Mouse (Mus musculus): Measurements from ENCODE around the gene Sdhc. TPM values are rescaled to one million over a fixed set of nuclear protein-coding genes. Genes with fewer than 3 reads are reported as not detected.

Gene Sdhc
- 733 and 773 TPM in 2 replicates for total RNA-seq (2021)
- long read RNA-seq, experiment 1, transcript Sdhc-202 (6 exons, 3,171 nt): major isoform, 86 of 118 reads
- long read RNA-seq, experiment 1, partial matches to known transcripts: 27 of 118 reads
- long read RNA-seq, experiment 1, other reads (novel, unspliced or antisense): 5 of 118 reads
- long read RNA-seq, experiment 2, transcript Sdhc-202 (6 exons, 3,171 nt): major isoform, 70 of 112 reads
- long read RNA-seq, experiment 2, partial matches to known transcripts: 28 of 112 reads
- long read RNA-seq, experiment 2, other reads (novel, unspliced or antisense): 14 of 112 reads

DNA sequence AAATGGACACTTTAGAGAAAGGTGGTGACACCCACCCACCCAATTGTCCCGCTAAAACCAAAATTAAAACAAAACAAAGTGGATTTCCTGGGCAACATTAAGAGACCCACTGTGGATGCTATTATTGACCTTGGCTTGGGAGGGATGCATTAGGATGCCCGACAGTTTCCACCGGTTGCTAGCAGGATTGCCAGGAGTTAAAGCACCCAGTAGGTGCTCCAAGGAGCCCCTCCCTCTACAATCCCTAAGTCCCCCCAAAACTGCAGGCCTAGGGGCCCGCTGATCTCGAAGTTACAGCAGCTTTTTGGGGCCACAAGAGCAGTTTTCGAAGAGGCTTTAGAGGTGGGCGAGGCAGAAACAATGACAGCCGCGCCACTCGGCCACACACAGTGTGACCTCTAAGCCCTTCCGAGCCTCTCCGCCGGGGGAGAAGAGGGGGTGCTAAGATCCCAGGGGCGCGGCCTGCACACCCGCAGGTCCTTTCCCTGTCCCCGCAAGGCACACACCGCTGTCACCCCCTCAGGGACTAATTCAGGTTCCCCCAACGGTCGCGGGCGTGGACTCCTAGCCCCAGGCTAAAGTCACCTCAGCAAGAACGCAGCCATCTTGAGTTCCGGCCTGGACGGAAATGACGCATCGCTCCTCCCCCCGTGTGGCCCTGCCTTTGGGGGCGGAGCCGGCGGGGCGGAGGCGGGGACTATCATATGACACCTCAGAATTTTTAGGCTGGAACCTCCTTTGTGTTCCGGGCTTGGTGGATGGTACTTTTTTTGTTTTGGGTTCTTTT is at the start of gene Sdhc, which contains the start of gene Mpz:
Gene Sdhc (minus strand): TSS at position 630 of the 787 bp plus-strand sequence.
Gene Mpz (plus strand): TSS at position 738 of the 787 bp plus-strand sequence.
- DNase-seq: peak; percentile 98

GRCm38 (mm10) chr1:171199532-171199931 is 49.1 kb upstream of the Sdhc start:
- DNase-seq: no peak

GRCm38 (mm10) chr1:171195887-171196397 is 45.5 kb upstream of the Sdhc start, which contains the start of gene Pcp4l1:
Gene Pcp4l1, minus strand, starts transcription at chr1:171196268.
- peak; percentile 80 for DNase-seq

DNA sequence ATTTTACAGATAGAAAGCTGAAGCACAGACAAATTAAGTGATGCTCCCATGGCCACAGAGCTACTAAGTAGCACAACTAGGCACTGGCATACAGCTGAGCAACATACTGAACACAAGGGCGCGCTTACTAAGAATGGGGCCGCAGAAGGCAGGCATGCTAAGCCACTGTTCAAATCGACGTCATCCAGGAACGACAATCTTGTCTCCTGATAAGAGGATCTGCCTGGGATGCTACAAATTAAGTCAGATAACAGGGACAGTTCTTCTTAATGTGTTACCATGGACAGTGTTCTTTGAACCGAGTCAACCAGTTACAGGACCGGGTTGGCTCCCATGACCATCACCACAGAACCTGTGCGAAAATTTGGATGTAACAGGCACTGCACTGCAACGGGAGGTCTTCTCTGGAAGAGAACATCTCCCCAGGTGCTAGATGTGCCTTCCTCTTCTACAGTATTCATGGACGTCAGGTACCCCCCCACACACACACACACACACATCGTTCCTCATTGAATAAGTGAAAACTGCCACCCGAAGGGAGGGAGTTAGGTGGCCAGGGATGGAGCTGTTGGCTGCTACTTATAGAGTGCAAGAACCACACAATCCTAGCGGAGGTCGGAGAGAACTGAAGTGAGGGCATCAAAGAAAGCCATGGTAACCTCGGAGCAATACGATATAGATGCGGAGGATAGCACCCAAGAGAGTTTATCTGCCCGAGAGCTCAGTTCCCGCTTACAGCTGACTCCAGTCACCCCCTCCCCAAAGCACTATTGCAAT is 44.8 kb upstream of the Sdhc start:
- no peak for DNase-seq

DNA sequence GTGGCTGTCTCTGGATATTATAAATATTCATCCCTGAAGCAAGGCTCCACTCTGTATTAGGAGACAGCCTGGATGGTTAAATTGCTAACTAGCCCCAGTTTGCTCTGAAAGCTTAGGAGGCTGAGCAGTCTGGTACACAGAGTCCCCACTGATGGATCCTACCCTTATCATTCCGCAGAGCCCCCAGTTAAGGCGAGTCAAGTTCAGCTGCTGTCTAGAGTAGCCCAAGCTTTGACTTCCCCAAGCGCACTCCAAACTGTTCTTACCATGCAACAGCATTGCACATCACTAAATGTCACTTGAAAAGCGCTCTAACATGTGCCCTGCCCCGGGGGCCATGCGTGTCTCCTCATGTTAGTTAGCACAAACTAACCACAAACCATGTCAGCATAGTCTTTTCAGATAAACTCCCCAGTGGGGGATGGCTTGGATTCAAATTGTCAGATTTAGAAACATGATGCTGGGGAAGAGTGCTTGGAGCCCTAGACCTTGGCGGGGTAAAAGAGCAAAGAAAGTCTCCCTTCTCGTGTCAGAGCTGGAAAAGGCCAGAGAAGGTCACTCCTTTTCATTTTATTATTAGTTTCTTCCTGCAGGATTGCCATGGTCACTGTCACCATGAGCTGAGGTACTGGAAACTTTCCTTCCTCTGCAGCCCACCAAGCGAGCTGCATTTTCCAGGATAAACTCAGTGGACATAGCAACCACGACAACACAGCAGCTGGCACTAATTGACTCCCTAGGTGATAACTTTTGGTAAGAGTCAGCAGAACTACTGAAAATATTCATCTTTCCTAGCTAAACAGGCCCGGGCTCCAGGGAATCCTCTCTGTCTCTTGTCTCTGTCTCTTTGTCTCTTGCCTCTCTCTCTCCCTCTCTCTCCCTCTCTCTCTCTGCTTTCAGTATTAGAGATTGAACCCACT is 43.8 kb upstream of the Sdhc start:
- DNase-seq: no peak

DNA sequence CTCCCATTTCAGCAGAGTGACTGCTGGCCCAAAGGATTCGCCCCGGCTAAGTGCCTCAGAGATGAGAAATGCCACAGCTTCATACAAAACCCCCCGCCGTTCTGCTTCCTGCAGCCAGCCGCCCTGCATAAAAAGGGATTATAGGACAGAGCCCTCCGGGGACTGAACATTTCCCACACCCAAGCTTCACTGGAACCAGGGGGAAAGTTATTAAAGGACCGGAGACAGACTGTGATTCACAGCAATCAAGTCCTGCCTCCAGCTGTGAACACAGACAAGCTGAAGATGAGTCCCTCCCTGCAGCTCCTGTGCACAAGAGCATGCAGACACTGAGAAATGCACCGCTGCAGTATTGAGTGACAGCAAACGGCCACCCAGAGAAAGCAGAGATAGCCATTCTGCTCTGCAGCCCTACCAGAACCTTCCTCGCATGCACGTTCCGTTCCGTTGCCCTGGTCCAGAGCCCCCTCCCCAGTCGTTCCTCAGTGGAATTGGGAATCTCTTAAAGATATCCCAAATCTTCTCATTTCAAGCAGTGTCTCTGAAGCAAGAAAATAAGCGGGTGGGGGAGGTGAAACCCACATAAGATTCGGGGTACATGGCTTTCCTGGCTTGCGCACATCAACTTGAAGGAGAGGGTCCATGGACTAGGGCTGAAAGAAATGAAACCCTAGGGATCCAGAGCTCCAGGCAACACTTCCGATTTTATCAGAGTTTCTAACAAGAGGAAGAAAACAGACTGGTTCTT is 42.9 kb upstream of the Sdhc start:
- no peak for DNase-seq

GRCm38 (mm10) chr1:171192283-171192682 is 41.9 kb upstream of the Sdhc start:
- no peak for DNase-seq

DNA sequence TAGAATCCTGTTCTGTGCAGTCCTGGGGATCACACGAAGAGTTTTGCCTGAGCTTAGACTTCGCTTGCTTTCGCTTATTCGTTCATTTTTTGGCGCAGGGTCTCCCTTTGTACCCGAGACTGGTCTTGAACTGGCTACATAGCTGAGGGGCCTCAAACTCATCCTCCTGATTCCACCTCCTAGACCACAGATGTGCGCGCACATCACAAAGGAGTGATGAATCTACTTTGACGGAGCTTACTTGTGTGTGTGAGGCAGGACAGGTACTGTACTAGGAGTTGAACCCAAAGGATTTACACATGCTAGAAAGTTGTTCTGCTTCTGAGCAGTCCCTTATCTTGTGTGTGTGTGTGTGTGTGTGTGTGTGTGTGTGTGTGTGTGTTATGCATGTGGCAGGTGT is 40.4 kb upstream of the Sdhc start:
- DNase-seq: no peak

- no peak for DNase-seq
Observed at GRCm38 (mm10) chr1:171189476-171190114, 39.2 kb upstream of the Sdhc start.

DNA sequence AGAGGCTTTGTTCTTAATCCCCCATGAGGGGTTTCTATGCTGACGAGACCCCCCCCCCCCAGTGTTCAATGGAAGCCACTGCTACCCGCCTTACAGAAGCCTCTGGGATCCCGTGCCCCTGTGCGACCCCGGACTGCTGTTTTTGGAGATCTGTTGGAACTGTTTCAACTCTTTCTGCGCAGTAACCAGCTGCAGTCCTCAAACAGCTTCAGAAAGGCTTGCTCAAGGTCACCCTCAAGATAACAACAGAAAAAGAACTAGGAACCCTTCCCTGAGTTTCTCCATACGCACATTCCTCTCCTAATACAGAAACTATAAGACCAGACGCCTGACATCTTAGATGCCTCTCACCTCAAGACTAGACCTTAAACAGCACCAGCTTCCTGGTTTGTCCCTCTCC is 38.6 kb upstream of the Sdhc start:
- DNase-seq: no peak

DNA sequence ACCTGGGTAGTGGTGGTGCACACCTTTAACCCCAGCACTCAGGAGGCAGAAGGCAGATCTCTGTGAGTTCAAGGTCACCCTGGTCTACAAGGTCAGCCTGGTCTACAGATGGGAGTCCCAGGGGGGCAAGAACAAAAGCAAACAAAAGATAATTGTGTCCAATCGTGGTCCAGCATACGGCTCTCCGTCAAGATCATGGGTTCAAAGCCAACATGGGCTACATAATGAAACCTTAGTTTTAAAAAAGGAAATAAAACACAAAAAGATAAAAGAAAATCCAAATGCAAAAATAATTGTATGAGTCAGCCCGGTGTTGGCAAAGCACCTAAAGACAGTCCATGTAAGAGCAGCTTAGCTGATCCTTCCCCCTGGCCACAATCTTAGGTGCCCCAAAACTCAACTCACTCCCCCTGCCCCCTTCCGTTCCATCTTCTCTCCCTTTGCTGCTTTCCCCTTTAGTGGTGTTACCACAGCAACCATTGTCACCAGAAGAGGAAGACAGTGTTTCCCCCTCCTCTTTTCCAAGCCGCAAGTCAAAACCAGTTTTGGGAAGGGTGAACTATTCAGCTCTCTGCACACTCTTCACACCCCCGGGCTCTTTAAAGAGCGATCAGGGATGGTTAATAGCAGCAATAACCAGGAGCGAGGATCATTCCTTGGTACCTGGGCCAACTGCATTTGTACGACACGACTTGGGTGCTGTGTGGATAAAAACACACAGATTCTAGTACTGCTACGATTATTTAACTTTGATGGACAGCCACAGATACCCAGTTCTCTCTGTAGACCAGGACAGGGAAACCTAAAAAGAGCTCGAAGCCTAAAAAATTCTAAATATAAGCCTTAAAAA is 37.7 kb upstream of the Sdhc start:
- DNase-seq: no peak

DNA sequence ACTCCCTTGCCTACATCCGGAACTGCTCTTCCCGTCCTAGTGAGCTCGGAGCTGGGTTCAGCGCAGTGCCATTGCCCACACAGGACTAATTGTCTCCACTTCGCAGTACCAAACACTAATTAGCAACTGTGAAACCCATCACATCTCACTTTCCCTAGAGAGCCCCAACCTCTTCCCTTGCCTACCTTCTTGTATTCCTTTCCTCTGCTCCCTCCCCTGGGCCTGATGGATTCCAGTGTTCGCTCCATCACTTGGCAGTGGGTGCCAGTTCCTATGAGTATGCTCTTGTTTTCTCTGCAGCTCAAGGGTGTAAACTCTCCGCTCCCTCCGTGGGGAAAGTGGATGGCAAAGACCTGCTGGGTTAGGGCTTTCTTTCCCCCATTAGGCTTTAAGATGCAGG is 35.3 kb upstream of the Sdhc start:
- no peak for DNase-seq

DNA sequence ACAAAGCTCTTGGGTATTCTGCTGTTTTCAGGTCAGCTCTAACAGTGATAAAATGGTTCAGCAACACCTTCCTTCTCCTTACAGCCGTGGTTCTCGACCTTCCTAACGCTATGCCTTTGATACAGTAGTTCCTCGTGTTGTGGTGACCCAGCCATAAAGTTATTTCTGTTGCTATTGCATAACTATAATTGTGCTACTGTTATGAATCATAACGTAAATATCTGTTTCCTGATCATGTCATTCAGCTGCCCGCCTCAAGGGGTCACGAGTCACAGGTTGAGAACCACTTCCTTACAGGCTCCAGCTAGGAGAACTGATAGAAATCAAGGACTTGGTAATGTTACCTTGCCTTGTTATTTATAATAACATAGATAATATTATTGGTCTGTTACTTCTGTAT is 33.9 kb upstream of the Sdhc start:
- DNase-seq: peak; percentile 62

DNA sequence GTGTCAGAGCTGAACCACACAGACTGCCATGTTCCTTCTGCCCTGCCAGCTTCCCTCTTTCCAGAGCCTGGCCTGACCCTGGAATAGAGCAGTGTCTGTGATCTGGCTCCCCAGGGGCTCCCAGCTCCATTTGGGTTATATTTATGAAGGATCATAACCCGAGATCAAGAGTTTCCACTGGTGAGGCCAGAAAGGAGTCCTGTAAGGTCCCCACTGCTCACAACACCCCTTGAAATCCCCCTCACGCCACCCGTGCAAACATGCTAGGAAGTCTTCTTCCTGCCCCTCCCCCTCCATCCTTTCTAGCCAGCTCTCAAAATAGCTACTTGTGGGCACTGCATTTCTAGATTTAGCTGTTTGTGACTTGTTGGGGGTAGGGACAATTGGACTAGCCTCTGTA is 33.2 kb upstream of the Sdhc start:
- peak; percentile 45 for DNase-seq

DNA sequence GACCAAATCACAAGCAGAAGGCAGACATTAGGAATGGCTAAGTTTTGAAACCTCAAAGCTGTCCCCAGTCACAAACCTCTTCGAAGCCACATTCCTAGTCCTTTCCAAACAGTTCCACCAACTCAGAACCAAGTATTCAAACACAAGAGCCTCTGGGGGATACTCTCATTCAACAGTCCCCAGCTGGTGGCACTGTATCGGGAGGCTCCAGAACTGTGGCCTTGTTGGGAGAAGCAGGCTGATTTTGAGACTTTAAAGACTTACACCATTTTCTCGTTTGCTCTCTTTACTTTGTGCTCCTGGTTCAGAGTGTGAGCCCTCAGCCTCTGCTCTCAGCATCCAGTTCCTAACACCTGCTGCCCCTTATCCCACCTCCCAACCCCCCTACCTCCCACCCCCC is 32.6 kb upstream of the Sdhc start:
- DNase-seq: no peak

- DNase-seq: no peak
Observed at GRCm38 (mm10) chr1:171179487-171180171, 29.2 kb upstream of the Sdhc start.

GRCm38 (mm10) chr1:171172779-171173178 is 22.4 kb upstream of the Sdhc start:
- DNase-seq: no peak

DNA sequence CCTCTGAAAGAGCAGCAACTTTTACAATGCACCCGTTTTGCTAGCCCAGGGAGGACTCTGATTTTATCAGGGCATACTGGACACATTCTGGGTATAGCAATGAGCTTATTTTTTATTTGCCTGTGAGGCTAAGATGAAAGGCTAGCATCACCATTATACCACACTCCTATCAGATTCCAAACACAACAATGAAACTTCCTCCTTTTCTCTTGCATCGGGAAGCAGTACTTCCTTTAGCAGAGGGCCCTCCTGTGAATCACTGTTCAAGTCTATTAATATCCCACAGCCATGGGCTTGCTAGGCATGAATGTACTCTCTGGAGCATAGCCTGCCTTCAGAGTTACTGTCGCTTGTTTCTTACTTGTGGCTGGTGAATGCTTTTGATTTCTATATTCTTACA is 20.7 kb upstream of the Sdhc start:
- no peak for DNase-seq

- DNase-seq: no peak
Observed at GRCm38 (mm10) chr1:171169913-171170312, 19.5 kb upstream of the Sdhc start.

Measured in adrenal gland, postnatal 14 days (tissue).